Mouse (Mus musculus): ENCODE data around the gene Car5a. TPM values are rescaled to one million over a fixed set of nuclear protein-coding genes. Genes with fewer than 3 reads are reported as not detected.

The Car5a gene
- total and polyA plus RNA-seq, 2 experiments, result 92.0 to 203 TPM

GRCm38 (mm10) chr8:121907587-121908248 is 37.0 kb downstream of the Car5a start, which contains the start of gene Slc7a5:
Gene Slc7a5 (minus strand): TSS chr8:121907694.
- Histone ChIP-seq H3K27ac (replicated peaks; ENCODE audit: insufficient read depth, low read depth, low read length) (no peak within 1 kb of the TSS), H3K79me2 (ENCODE audit: control insufficient read depth, insufficient read depth, low read length) (no peaks in the 10 kb centered on the region; the same call in 1 of the 2 replicates), H3K36me3 (ENCODE audit: control insufficient read depth, insufficient read depth, low read length) (no peaks in the 10 kb centered on the region), H3K27me3 (ENCODE audit: control insufficient read depth, insufficient read depth, low read length) (no peaks in the 10 kb centered on the region), H3K4me1 (ENCODE audit: control insufficient read depth, insufficient read depth, low read length) (peaks cover 2% of the 10 kb centered on the region), H3K9ac (ENCODE audit: low read depth, low read length) (peak within 1 kb of the TSS; percentile 76), H3K4me3 (ENCODE audit: insufficient read depth, low read depth, low read length) (peak within 1 kb of the TSS; percentile 77)
- TF ChIP-seq POLR2A (IDR thresholded peaks at IDR 0.05; ENCODE audit: extremely low read depth, insufficient read depth, low read length) (peak; percentile 89), CTCF (IDR thresholded peaks at IDR 0.05; ENCODE audit: low read depth, low read length) (no peak)
- peak; percentile 67 for DNase-seq (ENCODE audit: extremely low read depth, low read depth, low spot score)
- WGBS, result 2% methylated on average over 61 of the region's 61 CpGs

GRCm38 (mm10) chr8:121906542-121907512 is 37.9 kb downstream of the Car5a start:
- no peak for TF ChIP-seq CTCF (IDR thresholded peaks at IDR 0.05; ENCODE audit: low read depth, low read length)
- TF ChIP-seq POLR2A (IDR thresholded peaks at IDR 0.05; ENCODE audit: extremely low read depth, insufficient read depth, low read length), result no peak
- Histone ChIP-seq H3K27ac (replicated peaks; ENCODE audit: insufficient read depth, low read depth, low read length) (no peak overlapping the region), H3K36me3 (ENCODE audit: control insufficient read depth, insufficient read depth, low read length) (no peaks in the 10 kb centered on the region), H3K79me2 (ENCODE audit: control insufficient read depth, insufficient read depth, low read length) (no peaks in the 10 kb centered on the region; the same call in 1 of the 2 replicates), H3K27me3 (ENCODE audit: control insufficient read depth, insufficient read depth, low read length) (no peaks in the 10 kb centered on the region), H3K4me3 (ENCODE audit: insufficient read depth, low read depth, low read length) (peak overlapping the region; percentile 77), H3K4me1 (ENCODE audit: control insufficient read depth, insufficient read depth, low read length) (peaks cover 2% of the 10 kb centered on the region), H3K9ac (ENCODE audit: low read depth, low read length) (peak overlapping the region; percentile 76)
- no peak for DNase-seq (ENCODE audit: extremely low read depth, low read depth, low spot score)
- 2% methylated on average over 63 of the region's 72 CpGs for WGBS

GRCm38 (mm10) chr8:121905864-121906263 is 38.8 kb downstream of the Car5a start:
- H3K9ac ChIP-seq (ENCODE audit: low read depth, low read length), result no peak overlapping the region
- H3K27ac ChIP-seq (replicated peaks; ENCODE audit: insufficient read depth, low read depth, low read length), result no peak overlapping the region
- 50% methylated on average over 5 of the region's 5 CpGs for WGBS
- peak overlapping the region; percentile 9; the same call in 1 of the 2 replicates for H3K4me3 ChIP-seq (ENCODE audit: insufficient read depth, low read depth, low read length)
- H3K36me3 ChIP-seq (ENCODE audit: control insufficient read depth, insufficient read depth, low read length), result no peaks in the 10 kb centered on the region
- H3K4me1 ChIP-seq (ENCODE audit: control insufficient read depth, insufficient read depth, low read length), result peaks cover 2% of the 10 kb centered on the region
- no peaks in the 10 kb centered on the region for H3K27me3 ChIP-seq (ENCODE audit: control insufficient read depth, insufficient read depth, low read length)
- TF ChIP-seq CTCF (IDR thresholded peaks at IDR 0.05; ENCODE audit: low read depth, low read length), result no peak
- no peak for TF ChIP-seq POLR2A (IDR thresholded peaks at IDR 0.05; ENCODE audit: extremely low read depth, insufficient read depth, low read length)
- H3K79me2 ChIP-seq (ENCODE audit: control insufficient read depth, insufficient read depth, low read length), result no peaks in the 10 kb centered on the region; the same call in 1 of the 2 replicates
- DNase-seq (ENCODE audit: extremely low read depth, low read depth, low spot score), result no peak

- Histone ChIP-seq H3K27ac (replicated peaks; ENCODE audit: insufficient read depth, low read depth, low read length) (no peak overlapping the region), H3K4me3 (ENCODE audit: insufficient read depth, low read depth, low read length) (no peak overlapping the region), H3K36me3 (ENCODE audit: control insufficient read depth, insufficient read depth, low read length) (no peaks in the 10 kb centered on the region), H3K9ac (ENCODE audit: low read depth, low read length) (no peak overlapping the region), H3K4me1 (ENCODE audit: control insufficient read depth, insufficient read depth, low read length) (peaks cover 2% of the 10 kb centered on the region), H3K79me2 (ENCODE audit: control insufficient read depth, insufficient read depth, low read length) (no peaks in the 10 kb centered on the region; the same call in 1 of the 2 replicates), H3K27me3 (ENCODE audit: control insufficient read depth, insufficient read depth, low read length) (no peaks in the 10 kb centered on the region)
- DNase-seq (ENCODE audit: extremely low read depth, low read depth, low spot score), result no peak
- TF ChIP-seq CTCF (IDR thresholded peaks at IDR 0.05; ENCODE audit: low read depth, low read length) (no peak), POLR2A (IDR thresholded peaks at IDR 0.05; ENCODE audit: extremely low read depth, insufficient read depth, low read length) (no peak)
- WGBS, result 33% methylated on average over 1 of the region's 1 CpGs
Measured at GRCm38 (mm10) chr8:121905420-121905819, 39.3 kb downstream of the Car5a start.

GRCm38 (mm10) chr8:121904999-121905398 is 39.7 kb downstream of the Car5a start:
- no peaks in the 10 kb centered on the region for H3K27me3 ChIP-seq (ENCODE audit: control insufficient read depth, insufficient read depth, low read length)
- H3K9ac ChIP-seq (ENCODE audit: low read depth, low read length), result no peak overlapping the region
- no peak for DNase-seq (ENCODE audit: extremely low read depth, low read depth, low spot score)
- H3K27ac ChIP-seq (replicated peaks; ENCODE audit: insufficient read depth, low read depth, low read length), result no peak overlapping the region
- 87% methylated on average over 9 of the region's 9 CpGs for WGBS
- TF ChIP-seq POLR2A (IDR thresholded peaks at IDR 0.05; ENCODE audit: extremely low read depth, insufficient read depth, low read length), result no peak
- TF ChIP-seq CTCF (IDR thresholded peaks at IDR 0.05; ENCODE audit: low read depth, low read length), result no peak
- H3K4me1 ChIP-seq (ENCODE audit: control insufficient read depth, insufficient read depth, low read length), result peaks cover 2% of the 10 kb centered on the region
- no peaks in the 10 kb centered on the region for H3K36me3 ChIP-seq (ENCODE audit: control insufficient read depth, insufficient read depth, low read length)
- no peak overlapping the region for H3K4me3 ChIP-seq (ENCODE audit: insufficient read depth, low read depth, low read length)
- no peaks in the 10 kb centered on the region; the same call in 1 of the 2 replicates for H3K79me2 ChIP-seq (ENCODE audit: control insufficient read depth, insufficient read depth, low read length)

All from liver, adult 2 months (tissue).